8 mouse cellular contexts compared by ENCODE assay signal in genomic region chr11:23665311-23665786, GRCm38 (mm10). TPM values are rescaled to one million over a fixed set of nuclear protein-coding genes. Genes with fewer than 3 reads are reported as not detected.
DNase-seq lines count a peak whose midpoint lies in the region; TF ChIP-seq lines count a peak whose summit lies in the region.

Gene Pus10, plus strand, starts transcription at chr11:23665674.

- in situ Hi-C loops in ES-E14 (cut with MboI; ENCODE audit: low sequenced_read_pairs in 2 of 2, unreplicated experiment in 2 of 2), result no loop called here

- H3K9ac ChIP-seq in ES-E14 (ENCODE audit: insufficient read depth, low read depth, low read length, poor library complexity, severe bottlenecking), result peak within 1 kb of the TSS; percentile 86

- H3K27ac ChIP-seq in ES-E14 (ENCODE audit: insufficient read depth, low read depth, low read length, poor library complexity, severe bottlenecking), result peak within 1 kb of the TSS; percentile 89
- H3K27ac ChIP-seq in embryonic fibroblast, embryonic 13.5 days (ENCODE audit: insufficient read depth, low read length), result peak within 1 kb of the TSS; percentile 81

- TF ChIP-seq CTCF in embryonic fibroblast, embryonic 13.5 days (IDR thresholded peaks at IDR 0.05; ENCODE audit: borderline replicate concordance, insufficient read depth, low read length), result no peak

- intact Hi-C loops in heart, postnatal 25 days (cut with DNase I), result loop anchor here (2.0 kb wide), 1 partner anchor 105 kb away; the partner anchor contains the start of gene Rel

- peaks cover 2 to 5% of the 10 kb centered on the region in 2 experiments for H3K4me1 ChIP-seq in ES-E14 (ENCODE audit: control insufficient read depth in 2 of 2, insufficient read depth in 2 of 2, low read length in 2 of 2, poor library complexity in 1 of 2)
- peaks cover 2% of the 10 kb centered on the region; the same call in 1 of the 2 replicates for H3K4me1 ChIP-seq in embryonic fibroblast, embryonic 13.5 days (ENCODE audit: control insufficient read depth, insufficient read depth, low read length)

- DNase-seq in 3T3-L1 (ENCODE audit: low read depth, low spot score), result peak; percentile 60
- DNase-seq in ES-E14 (ENCODE audit: low read depth, low spot score), result no peak
- no peak for DNase-seq in heart, postnatal 25 days (ENCODE audit: low spot score)
- no peak for DNase-seq in layer of hippocampus, postnatal 10 days (ENCODE audit: low spot score in 2 of 2)
- peak; percentile 61 for DNase-seq in lung, postnatal 36 days
- no peak for DNase-seq in cerebellum, adult 11 months
- DNase-seq in Muller cell, postnatal 12 days (ENCODE audit: inconsistent ontology term), result no peak

- peak within 1 kb of the TSS; percentile 92 to 97 for H3K4me3 ChIP-seq in ES-E14 (ENCODE audit: insufficient read depth in 1 of 2, low read depth in 1 of 2, low read length in 2 of 2, poor library complexity in 1 of 2, severe bottlenecking in 1 of 2)
- peak within 1 kb of the TSS; percentile 76 for H3K4me3 ChIP-seq in embryonic fibroblast, embryonic 13.5 days (ENCODE audit: insufficient read depth, low read length)

- peaks cover 2% of the 10 kb centered on the region; the same call in 1 of the 2 replicates for H3K36me3 ChIP-seq in ES-E14 (ENCODE audit: control insufficient read depth, insufficient read depth, low read length, poor library complexity, severe bottlenecking)

- TF ChIP-seq POLR2A in embryonic fibroblast, embryonic 13.5 days (IDR thresholded peaks at IDR 0.05; ENCODE audit: low read depth, low read length), result 0 out of 2 replicates have a peak, but pooled peaks have one; percentile 15

- no peaks in the 10 kb centered on the region for H3K9me3 ChIP-seq in ES-E14 (ENCODE audit: control insufficient read depth, insufficient read depth, low read depth, low read length)

TF ChIP-seq in ES-E14, 5 proteins besides CTCF, POLR2A, EP300 and RAD21:
- TF ChIP-seq HCFC1 (IDR thresholded peaks at IDR 0.05; ENCODE audit: borderline replicate concordance, insufficient read depth, low read length) (no peak), ZC3H11A (IDR thresholded peaks at IDR 0.05; ENCODE audit: borderline replicate concordance, low read depth, low read length) (no peak), CHD2 (IDR thresholded peaks at IDR 0.05; ENCODE audit: low read depth, low read length) (no peak), MAFK (IDR thresholded peaks at IDR 0.05; ENCODE audit: insufficient read depth, low read depth, low read length) (no peak), ZNF384 (IDR thresholded peaks at IDR 0.05; ENCODE audit: low read depth, low read length) (no peak)
TF ChIP-seq in ES-E14: peak in this region for 0.

RNA-seq across cellular contexts. Expression of gene Pus10, which starts in this region (rescaled TPM):
- 22.7 and 28.8 TPM in 2 replicates for total RNA-seq in ES-E14 (2012; rRNA removed)
- polyA plus RNA-seq in embryonic fibroblast, embryonic 13.5 days (2011; ENCODE audit: insufficient read length, low read depth, missing spikeins), result 28.2 and 44.8 TPM in 2 replicates
- 10 to 100 TPM; 10.2 TPM for total RNA-seq in heart, postnatal 25 days (2021)
- 10 to 100 TPM; 13.7 to 21.0 TPM for total RNA-seq in layer of hippocampus, postnatal 10 days (2021)

Comparison
In these comparisons a context has a peak if more than half of its experiments do, and no peak if none do; other contexts are left out.
1. DNase-seq: peak in 3T3-L1 (single experiment) and lung, postnatal 36 days (single experiment); none in ES-E14 (single experiment), heart, postnatal 25 days (single experiment), layer of hippocampus, postnatal 10 days (0 of 2), cerebellum, adult 11 months (single experiment) and Muller cell, postnatal 12 days (single experiment).